Mouse (Mus musculus) neural tube, embryonic 13.5 days (tissue): ENCODE results near the gene Nt5c1b. TPM values are rescaled to one million over a fixed set of nuclear protein-coding genes. Genes with fewer than 3 reads are reported as not detected.

Source experiments
- ATAC-seq: fragments of 200-750 bp; cut with Nextera tagmentation; 2 replicates; pipeline ENCODE4 v1.8.0; 2017; ENCODE audit warnings: low read depth, mild to moderate bottlenecking, moderate TSS enrichment, moderate library complexity
- H3K27ac ChIP-seq: fragments of 300-500 bp; sonication (generic); replicated peaks from 2 replicates; pipeline ENCODE4 v1.5.1; 2015; ENCODE audit warnings: moderate library complexity, mild to moderate bottlenecking, inconsistent platforms
- H3K27me3 ChIP-seq: fragments of 300-500 bp; sonication (generic); 2 replicates; pipeline ENCODE4 v1.6.1; 2015; ENCODE audit warnings: mild to moderate bottlenecking, inconsistent platforms
- H3K36me3 ChIP-seq: fragments of 300-500 bp; sonication (generic); 2 replicates; pipeline ENCODE4 v1.6.1; 2015; ENCODE audit warnings: mild to moderate bottlenecking, inconsistent platforms
- H3K4me1 ChIP-seq: fragments of 300-500 bp; sonication (generic); replicated peaks from 2 replicates; pipeline ENCODE4 v1.6.1; 2015; ENCODE audit warnings: inconsistent platforms
- H3K4me2 ChIP-seq: fragments of 300-500 bp; sonication (generic); 2 replicates; pipeline ENCODE4 v1.6.1; 2015; ENCODE audit warnings: inconsistent platforms, mild to moderate bottlenecking, moderate library complexity
- H3K4me3 ChIP-seq: fragments of 300-500 bp; sonication (generic); 2 replicates; pipeline ENCODE4 v1.5.1; 2015; ENCODE audit warnings: mild to moderate bottlenecking, inconsistent platforms
- H3K9ac ChIP-seq: fragments of 300-500 bp; sonication (generic); 2 replicates; pipeline ENCODE4 v1.6.1; 2015; ENCODE audit warnings: moderate library complexity, mild to moderate bottlenecking, inconsistent platforms
- H3K9me3 ChIP-seq: fragments of 300-500 bp; sonication (generic); 2 replicates; pipeline ENCODE4 v1.6.1; 2016; ENCODE audit warnings: inconsistent platforms
- WGBS: fragments of 180-500 bp; shearing (Covaris S2); methylation state at CpG from one replicate; pipeline ENCODE4 v1.1.7; 2015; 5-methylcytosine and 5-hydroxymethylcytosine counted together
- polyA plus RNA-seq: library from polyadenylated mRNA; unstranded; fragments of >200 nt; fragmentation: Nextera tagmentation; extraction: Ambion mirVana; gene quantifications from 2 replicates; pipeline ENCODE4 v1.2.1, GENCODE M21; 2015

Nt5c1b gene
- not detected in 2 replicates for polyA plus RNA-seq

DNA sequence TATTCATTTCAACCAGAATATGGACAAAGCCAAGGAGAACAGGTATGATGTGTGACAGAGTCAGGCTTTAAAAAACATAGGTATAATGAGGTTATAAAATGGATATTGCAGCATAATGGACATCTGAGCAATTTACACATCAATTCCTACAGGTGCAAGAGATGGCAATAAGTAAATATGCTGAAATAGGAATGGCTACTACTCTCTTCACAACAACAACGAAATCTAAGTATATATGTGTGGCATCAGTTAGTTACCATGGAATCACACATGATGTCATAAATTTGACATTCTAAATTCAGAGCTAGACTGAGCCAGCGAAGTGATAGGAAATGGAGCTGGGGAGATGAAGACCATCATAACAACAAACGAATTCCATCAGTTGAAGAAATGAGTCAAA lies at the start of gene Nt5c1b:
Gene Nt5c1b (plus strand): TSS at position 301 of the 400 bp plus-strand sequence.
- H3K4me2 ChIP-seq = no peak within 1 kb of the TSS
- no peak within 1 kb of the TSS for H3K9ac ChIP-seq
- H3K4me3 ChIP-seq = no peak within 1 kb of the TSS
- no peaks in the 10 kb centered on the region for H3K9me3 ChIP-seq
- ATAC-seq = no peak
- WGBS = 79% methylated on average over 3 of the region's 3 CpGs
- no peaks in the 10 kb centered on the region for H3K4me1 ChIP-seq
- H3K27ac ChIP-seq = no peak within 1 kb of the TSS
- no peaks in the 10 kb centered on the region for H3K27me3 ChIP-seq
- no peaks in the 10 kb centered on the region for H3K36me3 ChIP-seq

DNA sequence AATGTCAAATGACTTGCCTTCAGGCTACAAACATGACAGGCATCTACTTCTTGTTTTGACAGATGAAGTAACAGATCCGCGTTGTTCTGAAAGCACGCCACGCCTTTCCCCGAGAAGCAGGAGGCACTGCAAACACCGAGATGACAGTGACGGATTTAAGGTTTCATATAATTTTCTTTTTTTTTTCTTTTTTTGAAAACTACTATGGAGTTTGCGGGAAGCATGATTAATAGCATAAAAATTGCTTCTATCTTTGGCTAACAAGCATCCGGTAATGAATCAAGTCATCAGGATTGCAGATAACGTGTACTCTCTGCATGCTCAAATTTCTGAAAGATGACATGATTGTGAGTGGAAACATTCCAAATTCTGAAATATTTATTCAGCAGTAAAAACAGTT lies 42.1 kb upstream of the Nt5c1b start:
- no peak overlapping the region for H3K9ac ChIP-seq
- no peak for ATAC-seq
- H3K4me2 ChIP-seq = no peak overlapping the region
- no peak overlapping the region for H3K27ac ChIP-seq
- H3K9me3 ChIP-seq = no peaks in the 10 kb centered on the region
- H3K4me1 ChIP-seq = no peaks in the 10 kb centered on the region
- no peaks in the 10 kb centered on the region for H3K27me3 ChIP-seq
- H3K36me3 ChIP-seq = no peaks in the 10 kb centered on the region
- 87% methylated on average over 10 of the region's 10 CpGs for WGBS
- H3K4me3 ChIP-seq = no peak overlapping the region

DNA sequence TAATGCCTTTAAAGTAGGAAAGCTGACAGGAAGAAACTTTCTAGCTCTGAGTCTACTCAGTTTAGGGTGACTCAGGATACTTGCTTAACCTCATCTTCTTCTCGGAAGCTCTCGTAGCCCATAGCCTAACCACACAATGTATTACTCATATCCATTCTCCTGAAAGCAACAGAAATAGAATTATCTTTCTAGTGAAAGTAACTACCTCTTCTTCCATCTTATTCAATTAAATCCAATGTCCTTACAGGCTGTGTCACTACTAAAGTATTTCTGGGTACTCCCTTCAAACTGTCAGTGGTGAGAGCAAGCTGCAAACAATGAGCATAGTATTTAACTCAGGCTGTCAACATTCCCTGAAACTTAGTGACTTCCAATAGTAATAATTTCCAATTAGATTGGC lies 40.3 kb upstream of the Nt5c1b start:
- H3K9me3 ChIP-seq = no peaks in the 10 kb centered on the region
- WGBS = 91% methylated on average over 2 of the region's 2 CpGs
- H3K27me3 ChIP-seq = no peaks in the 10 kb centered on the region
- H3K4me1 ChIP-seq = no peaks in the 10 kb centered on the region
- H3K9ac ChIP-seq = no peak overlapping the region
- H3K4me3 ChIP-seq = no peak overlapping the region
- ATAC-seq = no peak
- H3K36me3 ChIP-seq = no peaks in the 10 kb centered on the region
- no peak overlapping the region for H3K4me2 ChIP-seq
- H3K27ac ChIP-seq = no peak overlapping the region

DNA sequence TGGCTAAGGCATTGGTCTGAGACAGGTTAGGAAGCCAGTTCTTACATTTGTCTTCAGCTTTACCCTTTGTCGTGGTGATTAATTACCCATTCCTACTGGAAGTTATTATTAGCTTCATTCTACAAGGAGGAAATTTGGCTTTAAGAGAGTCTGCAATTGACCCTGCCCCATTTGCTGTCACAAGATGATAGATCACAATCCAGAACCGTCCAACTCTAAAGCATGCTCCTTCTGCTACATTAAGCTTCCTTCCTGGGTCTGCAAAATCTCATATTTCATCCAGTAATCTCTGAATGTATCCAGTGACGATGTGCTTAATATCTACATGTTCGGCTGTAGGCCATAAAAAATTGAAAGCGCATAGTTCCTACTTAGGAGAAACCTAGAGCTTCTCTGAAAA lies 29.2 kb upstream of the Nt5c1b start:
- H3K27ac ChIP-seq = no peak overlapping the region
- ATAC-seq = no peak
- no peaks in the 10 kb centered on the region for H3K27me3 ChIP-seq
- H3K4me1 ChIP-seq = no peaks in the 10 kb centered on the region
- WGBS = 72% methylated on average over 5 of the region's 5 CpGs
- H3K4me2 ChIP-seq = no peak overlapping the region
- H3K36me3 ChIP-seq = no peaks in the 10 kb centered on the region
- no peak overlapping the region for H3K4me3 ChIP-seq
- no peaks in the 10 kb centered on the region for H3K9me3 ChIP-seq
- no peak overlapping the region for H3K9ac ChIP-seq

DNA sequence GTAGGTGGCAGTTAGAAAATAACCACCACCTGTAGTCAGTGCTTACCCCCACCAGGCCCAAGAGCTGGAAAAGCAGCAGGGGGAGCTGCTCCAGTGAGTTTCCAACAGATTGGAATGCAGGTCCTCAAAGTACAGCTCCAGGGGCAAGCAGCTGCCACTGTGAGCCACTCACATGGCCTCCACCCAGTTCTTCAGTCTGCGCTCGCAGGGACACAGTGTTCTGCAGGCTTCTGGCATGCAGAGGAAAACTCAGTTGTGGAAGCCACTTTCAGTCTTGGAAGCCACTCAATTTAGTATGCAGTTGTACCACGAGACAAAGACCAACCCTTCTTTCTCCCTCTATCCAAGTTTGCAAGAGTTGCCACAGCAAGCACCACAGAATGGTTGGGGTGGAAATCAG lies 19.1 kb upstream of the Nt5c1b start:
- no peaks in the 10 kb centered on the region for H3K36me3 ChIP-seq
- H3K4me2 ChIP-seq = no peak overlapping the region
- no peaks in the 10 kb centered on the region for H3K9me3 ChIP-seq
- H3K27ac ChIP-seq = no peak overlapping the region
- H3K27me3 ChIP-seq = no peaks in the 10 kb centered on the region
- H3K4me3 ChIP-seq = no peak overlapping the region
- no peaks in the 10 kb centered on the region for H3K4me1 ChIP-seq
- WGBS = 68% methylated on average over 3 of the region's 3 CpGs
- no peak for ATAC-seq
- H3K9ac ChIP-seq = no peak overlapping the region

DNA sequence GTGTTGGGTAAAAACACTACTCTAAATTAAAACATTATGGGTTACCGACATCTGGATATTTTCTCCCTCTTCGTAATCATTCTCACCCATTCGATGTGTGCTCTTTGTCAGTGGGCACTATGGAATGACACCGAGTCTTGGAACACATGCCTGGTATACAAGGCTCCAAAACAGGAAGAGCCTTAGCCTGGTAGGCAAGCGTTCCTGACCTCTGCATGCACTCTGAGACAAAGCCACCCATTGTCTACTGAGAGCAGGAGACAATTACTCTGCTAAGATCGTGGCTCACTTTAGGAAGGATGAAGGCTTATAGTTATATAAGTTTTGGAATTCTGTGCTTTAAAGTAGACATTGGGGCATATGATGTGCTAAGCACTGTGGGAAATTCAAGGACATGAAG lies 12.0 kb upstream of the Nt5c1b start:
- no peaks in the 10 kb centered on the region for H3K36me3 ChIP-seq
- H3K9me3 ChIP-seq = no peaks in the 10 kb centered on the region
- H3K9ac ChIP-seq = no peak overlapping the region
- WGBS = 54% methylated on average over 6 of the region's 6 CpGs
- no peaks in the 10 kb centered on the region for H3K27me3 ChIP-seq
- H3K4me2 ChIP-seq = no peak overlapping the region
- no peak overlapping the region for H3K4me3 ChIP-seq
- H3K4me1 ChIP-seq = no peaks in the 10 kb centered on the region
- ATAC-seq = no peak
- H3K27ac ChIP-seq = no peak overlapping the region

DNA sequence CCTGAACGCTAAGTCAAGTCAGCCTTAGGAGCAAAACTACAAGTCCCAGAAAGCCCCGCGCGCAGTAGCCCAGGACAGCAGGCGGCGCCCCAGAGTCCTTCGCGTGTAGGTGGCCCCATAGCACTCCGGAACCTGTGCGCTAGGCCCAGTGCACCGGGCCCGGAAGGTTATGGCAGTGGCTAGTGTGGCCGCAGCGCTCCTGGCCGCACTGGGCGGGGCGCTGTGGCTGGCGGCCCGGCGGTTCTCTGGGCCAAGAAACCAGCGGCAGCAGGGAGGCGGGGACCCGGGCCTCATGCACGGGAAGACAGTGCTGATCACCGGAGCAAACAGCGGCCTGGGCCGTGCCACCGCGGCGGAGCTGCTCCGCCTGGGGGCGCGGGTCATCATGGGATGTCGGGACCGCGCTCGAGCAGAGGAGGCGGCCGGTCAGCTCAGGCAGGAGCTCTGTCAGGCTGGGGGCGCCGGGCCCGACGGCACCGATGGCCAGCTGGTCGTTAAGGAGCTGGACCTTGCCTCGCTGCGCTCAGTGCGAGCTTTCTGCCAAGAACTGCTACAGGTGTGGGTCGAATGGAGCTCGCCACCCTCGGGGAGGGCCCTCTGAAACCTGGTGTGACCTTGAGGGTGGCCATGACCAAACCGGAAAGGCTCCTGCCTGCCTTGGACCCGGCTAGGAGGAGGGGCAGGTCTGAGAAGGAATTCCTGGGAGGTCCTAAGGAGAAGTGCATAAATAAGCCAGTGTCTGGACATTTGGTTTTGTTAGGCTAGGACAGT lies 21.1 kb downstream of the Nt5c1b start, which contains the start of gene Rdh14:
Gene Rdh14 (plus strand): TSS at position 102 of the 771 bp plus-strand sequence.
- H3K36me3 ChIP-seq = peaks cover 8% of the 10 kb centered on the region; the same call in 1 of the 2 replicates
- peak; percentile 100 for ATAC-seq
- peak within 1 kb of the TSS; percentile 95 for H3K27ac ChIP-seq
- no peaks in the 10 kb centered on the region for H3K27me3 ChIP-seq
- peaks cover 13% of the 10 kb centered on the region for H3K4me1 ChIP-seq
- peak within 1 kb of the TSS; percentile 78 for H3K4me2 ChIP-seq
- H3K9ac ChIP-seq = peak within 1 kb of the TSS; percentile 96
- H3K4me3 ChIP-seq = peak within 1 kb of the TSS; percentile 87
- WGBS = under 1% methylated on average over 53 of the region's 53 CpGs
- no peaks in the 10 kb centered on the region for H3K9me3 ChIP-seq

DNA sequence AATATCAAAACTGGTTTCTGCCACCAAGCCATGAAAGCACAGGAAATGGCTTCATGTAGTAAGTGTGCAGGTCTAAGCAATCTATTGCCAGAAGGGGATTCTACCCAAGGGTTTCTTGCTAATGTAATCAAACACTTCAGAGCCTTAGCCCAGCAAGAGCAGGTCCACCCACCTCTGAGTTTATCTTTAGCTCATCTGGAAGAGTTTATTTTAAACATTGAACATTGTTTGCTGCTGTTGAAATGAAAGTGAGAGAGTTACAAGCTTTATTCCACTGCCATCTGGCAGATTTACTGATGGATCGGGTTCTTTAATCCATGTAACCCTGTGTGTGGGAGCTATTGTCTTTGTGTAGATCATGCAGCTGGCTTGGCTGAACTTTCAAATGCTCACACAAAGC lies 31.0 kb downstream of the Nt5c1b start:
- 71% methylated on average over 1 of the region's 1 CpGs for WGBS

DNA sequence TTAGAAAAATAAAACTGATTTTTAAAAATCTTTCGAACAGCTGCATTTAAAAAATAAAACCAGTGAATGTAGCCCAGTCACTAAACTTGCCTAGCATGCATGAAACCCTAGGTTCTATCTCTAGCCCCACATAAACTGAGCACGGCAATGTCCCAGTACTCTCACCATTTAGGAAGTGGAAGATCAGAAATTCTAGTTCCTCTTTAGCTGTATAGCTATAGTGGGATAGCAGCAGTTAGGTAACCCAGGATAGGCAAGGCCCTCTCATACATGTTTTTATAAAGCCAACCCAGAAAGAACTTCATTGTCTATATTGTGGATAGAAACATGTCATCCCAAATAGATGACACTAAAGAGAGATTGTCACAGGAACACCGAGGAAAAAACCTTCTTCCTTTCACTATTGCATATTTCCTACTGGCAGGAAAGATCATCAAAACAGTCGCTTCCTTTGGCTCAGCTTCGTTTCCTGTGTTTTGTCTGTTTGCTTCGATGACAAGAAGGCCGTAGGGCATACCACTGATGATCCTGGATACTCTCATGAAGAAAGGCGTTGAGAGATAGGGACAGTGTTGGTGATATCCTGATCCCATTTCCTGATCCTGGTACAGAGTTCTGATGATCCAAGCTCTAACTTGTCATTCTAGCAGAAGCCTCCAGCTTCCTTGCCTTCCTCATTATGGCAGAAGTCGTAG lies 32.8 kb downstream of the Nt5c1b start:
- Histone ChIP-seq H3K36me3 (no peaks in the 10 kb centered on the region), H3K9me3 (no peaks in the 10 kb centered on the region), H3K4me2 (no peak overlapping the region), H3K4me3 (no peak overlapping the region), H3K9ac (no peak overlapping the region), H3K27me3 (no peaks in the 10 kb centered on the region), H3K27ac (no peak overlapping the region), H3K4me1 (no peaks in the 10 kb centered on the region)
- 88% methylated on average over 9 of the region's 9 CpGs for WGBS
- ATAC-seq = no peak

More for the DNA sequence above, 31.0 kb downstream of the Nt5c1b start:
- no peak for ATAC-seq
- Histone ChIP-seq H3K9ac (no peak overlapping the region), H3K4me3 (no peak overlapping the region), H3K9me3 (no peaks in the 10 kb centered on the region), H3K4me1 (no peaks in the 10 kb centered on the region), H3K27ac (no peak overlapping the region), H3K27me3 (no peaks in the 10 kb centered on the region), H3K4me2 (no peak overlapping the region), H3K36me3 (no peaks in the 10 kb centered on the region)

DNA sequence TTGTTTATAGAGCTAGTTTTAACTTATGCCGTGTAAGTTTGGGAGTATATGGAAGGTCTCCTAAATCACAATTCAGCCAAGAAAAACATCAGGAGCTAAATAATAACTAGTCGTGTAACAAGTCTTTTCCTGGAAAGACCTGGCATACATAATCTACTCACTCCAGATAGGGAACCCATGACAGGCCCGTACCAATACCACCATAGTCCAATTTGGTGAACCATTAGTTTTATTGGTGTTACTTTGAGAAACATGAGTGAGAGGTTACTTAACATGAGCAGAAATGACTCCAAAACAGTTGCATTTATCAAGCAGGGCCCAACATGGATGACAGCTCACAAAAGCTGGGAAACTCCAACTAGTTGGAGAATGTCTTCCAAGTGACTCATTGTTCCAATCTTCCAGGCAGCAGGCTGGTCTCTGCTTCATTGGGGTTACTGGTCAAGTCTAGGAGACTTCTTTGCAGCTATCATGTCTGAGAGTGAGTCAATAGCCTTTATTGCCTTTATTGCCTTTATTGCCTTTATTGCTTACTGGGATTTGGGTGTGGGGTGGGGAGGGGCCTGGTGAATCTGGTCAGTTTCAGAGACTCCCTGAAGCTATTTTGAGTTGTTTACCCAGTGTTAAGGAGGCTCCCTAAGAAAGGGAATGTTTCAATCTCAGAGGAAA lies 40.9 kb downstream of the Nt5c1b start:
- Histone ChIP-seq H3K9me3 (no peaks in the 10 kb centered on the region), H3K27ac (no peak overlapping the region), H3K36me3 (no peaks in the 10 kb centered on the region), H3K4me1 (no peaks in the 10 kb centered on the region), H3K27me3 (no peaks in the 10 kb centered on the region), H3K4me2 (no peak overlapping the region), H3K9ac (no peak overlapping the region), H3K4me3 (no peak overlapping the region)
- 84% methylated on average over 3 of the region's 3 CpGs for WGBS
- ATAC-seq = no peak

DNA sequence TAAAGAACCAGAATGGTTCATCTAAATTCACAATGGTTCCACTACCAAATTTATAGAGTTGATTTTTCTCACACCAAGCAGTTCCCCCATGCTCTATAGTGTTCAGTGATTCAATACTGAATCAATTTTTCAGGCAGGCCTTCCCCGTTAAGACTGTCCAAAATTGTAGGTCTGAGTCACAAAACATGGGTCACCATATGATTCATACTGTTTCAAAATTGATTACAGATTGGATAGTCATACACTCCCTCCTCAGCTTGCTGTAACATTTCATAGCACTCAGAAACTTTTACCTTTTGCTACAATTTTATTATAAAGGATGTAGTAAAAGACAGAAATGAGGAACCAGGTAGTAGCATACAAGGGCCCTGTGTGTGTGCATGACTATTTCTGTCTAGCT lies 41.7 kb downstream of the Nt5c1b start:
- ATAC-seq = no peak
- Histone ChIP-seq H3K4me1 (no peaks in the 10 kb centered on the region), H3K36me3 (no peaks in the 10 kb centered on the region), H3K27me3 (no peaks in the 10 kb centered on the region), H3K4me2 (no peak overlapping the region), H3K9me3 (no peaks in the 10 kb centered on the region), H3K9ac (no peak overlapping the region), H3K4me3 (no peak overlapping the region), H3K27ac (no peak overlapping the region)
- WGBS = 94% methylated on average over 1 of the region's 1 CpGs

DNA sequence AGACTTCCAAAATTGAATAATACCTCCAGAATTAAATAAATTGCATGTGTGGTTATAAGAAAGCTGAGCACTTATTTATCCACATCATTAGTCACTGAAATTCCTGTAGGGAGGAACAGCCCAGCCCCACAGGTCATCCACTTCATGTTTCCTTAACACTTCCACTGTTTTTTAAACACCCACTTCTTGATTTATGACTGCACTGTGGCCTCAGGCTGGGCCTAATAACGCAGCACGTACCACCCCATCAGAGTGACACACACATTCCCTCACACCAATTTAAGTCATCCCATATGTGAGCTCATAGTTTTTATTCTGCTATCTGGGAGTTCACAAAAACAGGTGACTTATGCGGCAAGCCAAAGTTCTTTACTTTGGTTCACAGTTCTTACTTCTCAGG lies 52.6 kb downstream of the Nt5c1b start:
- no peaks in the 10 kb centered on the region for H3K4me1 ChIP-seq
- no peaks in the 10 kb centered on the region for H3K9me3 ChIP-seq
- ATAC-seq = no peak

More for the DNA sequence above, 52.6 kb downstream of the Nt5c1b start:
- Histone ChIP-seq H3K27ac (no peak overlapping the region), H3K9ac (no peak overlapping the region), H3K4me3 (no peak overlapping the region), H3K36me3 (no peaks in the 10 kb centered on the region), H3K4me2 (no peak overlapping the region), H3K27me3 (no peaks in the 10 kb centered on the region)
- WGBS = 55% methylated on average over 3 of the region's 3 CpGs
